Mouse (Mus musculus): ENCODE measurements around the gene Sp110. TPM values are rescaled to one million over a fixed set of nuclear protein-coding genes. Genes with fewer than 3 reads are reported as not detected.
"Not testable (repeated sequence)": the region's sequence is repeated elsewhere in the genome, so short reads cannot be mapped to it uniquely, and the experiment has no call there.

The Sp110 gene
- polyA plus RNA-seq, 1 experiment from 2014 or later, result 1.1 TPM

GRCm38 (mm10) chr1:85604341-85604740, 5.7 kb upstream of the Sp110 start:
- ATAC-seq (ENCODE audit: low FRiP score, low TSS enrichment); H3K36me3 ChIP-seq (ENCODE audit: control insufficient read depth, insufficient read depth, low read length); H3K27ac ChIP-seq (ENCODE audit: low read depth, low read length); H3K9me3 ChIP-seq (ENCODE audit: control insufficient read depth, low read length); H3K4me1 ChIP-seq (ENCODE audit: control insufficient read depth, insufficient read depth, low read length); H3K27me3 ChIP-seq (ENCODE audit: control insufficient read depth, insufficient read depth, low read length); H3K9ac ChIP-seq (ENCODE audit: low read depth, low read length); H3K4me3 ChIP-seq (ENCODE audit: low read length); H3K4me2 ChIP-seq (replicated peaks; ENCODE audit: low read depth, low read length): not testable (repeated sequence)
- no CpG with 5 or more reads among the region's 1 CpGs for WGBS

DNA sequence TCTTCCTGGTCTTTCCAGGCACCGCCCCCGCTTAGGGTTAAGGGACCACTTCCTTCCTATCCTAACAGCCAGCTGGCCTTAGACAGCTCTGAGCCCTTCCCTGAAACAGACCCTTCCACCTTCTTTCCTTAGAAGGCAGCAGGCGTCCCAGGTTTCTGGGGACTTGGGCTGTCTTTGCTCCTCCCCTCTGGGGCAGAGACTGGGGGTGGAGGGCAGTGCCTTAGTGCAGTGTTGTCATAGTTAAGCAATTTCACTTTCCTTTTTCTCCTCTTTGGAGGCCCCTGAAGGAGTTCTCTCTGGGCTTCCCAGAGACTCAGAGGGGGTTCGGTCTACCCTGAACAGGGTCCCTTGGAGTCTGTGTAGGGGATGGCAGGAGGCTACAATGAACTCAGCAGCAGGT, 2.2 kb upstream of the Sp110 start:
- not testable (repeated sequence) for H3K4me1 ChIP-seq (ENCODE audit: control insufficient read depth, insufficient read depth, low read length); H3K9ac ChIP-seq (ENCODE audit: low read depth, low read length); H3K4me2 ChIP-seq (replicated peaks; ENCODE audit: low read depth, low read length); H3K27me3 ChIP-seq (ENCODE audit: control insufficient read depth, insufficient read depth, low read length); H3K27ac ChIP-seq (ENCODE audit: low read depth, low read length); H3K4me3 ChIP-seq (ENCODE audit: low read length); ATAC-seq (ENCODE audit: low FRiP score, low TSS enrichment); H3K9me3 ChIP-seq (ENCODE audit: control insufficient read depth, low read length); H3K36me3 ChIP-seq (ENCODE audit: control insufficient read depth, insufficient read depth, low read length)
- 67% methylated on average over 4 of the region's 4 CpGs for WGBS

- not testable (repeated sequence) for H3K4me2 ChIP-seq (replicated peaks; ENCODE audit: low read depth, low read length); H3K27me3 ChIP-seq (ENCODE audit: control insufficient read depth, insufficient read depth, low read length); H3K9ac ChIP-seq (ENCODE audit: low read depth, low read length); ATAC-seq (ENCODE audit: low FRiP score, low TSS enrichment); H3K36me3 ChIP-seq (ENCODE audit: control insufficient read depth, insufficient read depth, low read length); H3K27ac ChIP-seq (ENCODE audit: low read depth, low read length); H3K4me3 ChIP-seq (ENCODE audit: low read length); H3K4me1 ChIP-seq (ENCODE audit: control insufficient read depth, insufficient read depth, low read length); H3K9me3 ChIP-seq (ENCODE audit: control insufficient read depth, low read length)
- no CpG with 5 or more reads among the region's 5 CpGs for WGBS
These were observed 1.5 kb upstream of the Sp110 start, which contains the start of gene Sp140 for GRCm38 (mm10) chr1:85600078-85600477. Gene Sp140 (plus strand): TSS chr1:85600378.

- not testable (repeated sequence) for H3K4me2 ChIP-seq (replicated peaks; ENCODE audit: low read depth, low read length); H3K9me3 ChIP-seq (ENCODE audit: control insufficient read depth, low read length); H3K9ac ChIP-seq (ENCODE audit: low read depth, low read length); ATAC-seq (ENCODE audit: low FRiP score, low TSS enrichment); H3K4me1 ChIP-seq (ENCODE audit: control insufficient read depth, insufficient read depth, low read length); H3K27ac ChIP-seq (ENCODE audit: low read depth, low read length); H3K27me3 ChIP-seq (ENCODE audit: control insufficient read depth, insufficient read depth, low read length); H3K36me3 ChIP-seq (ENCODE audit: control insufficient read depth, insufficient read depth, low read length); H3K4me3 ChIP-seq (ENCODE audit: low read length)
- 84% methylated on average over 8 of the region's 8 CpGs for WGBS
These were observed 6.1 kb downstream of the Sp110 start for GRCm38 (mm10) chr1:85592526-85592925.

DNA sequence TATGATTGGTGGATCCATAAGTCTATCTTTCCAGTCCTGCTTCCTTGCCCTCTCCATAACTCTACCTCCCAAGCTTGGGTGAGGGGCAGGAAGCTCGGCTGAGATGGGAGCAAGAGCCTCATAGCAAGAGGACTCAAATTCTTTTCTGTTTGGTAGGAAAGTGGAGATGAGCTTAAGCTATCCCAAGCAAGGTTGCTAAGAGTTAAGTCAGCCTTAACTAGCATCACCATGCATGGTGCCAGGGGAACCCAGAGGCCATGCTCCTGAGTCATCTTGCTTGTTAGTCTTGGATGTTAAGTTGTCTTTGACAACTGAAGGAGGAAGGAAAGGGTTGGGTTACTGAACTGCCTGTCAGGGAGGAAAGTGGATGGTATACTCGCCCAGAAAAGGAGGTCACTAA, 9.9 kb downstream of the Sp110 start:
- H3K4me2 ChIP-seq (replicated peaks; ENCODE audit: low read depth, low read length); H3K9me3 ChIP-seq (ENCODE audit: control insufficient read depth, low read length); H3K4me1 ChIP-seq (ENCODE audit: control insufficient read depth, insufficient read depth, low read length); H3K27me3 ChIP-seq (ENCODE audit: control insufficient read depth, insufficient read depth, low read length); H3K36me3 ChIP-seq (ENCODE audit: control insufficient read depth, insufficient read depth, low read length); H3K4me3 ChIP-seq (ENCODE audit: low read length); ATAC-seq (ENCODE audit: low FRiP score, low TSS enrichment); H3K9ac ChIP-seq (ENCODE audit: low read depth, low read length); H3K27ac ChIP-seq (ENCODE audit: low read depth, low read length): not testable (repeated sequence)
- WGBS, result 80% methylated on average over 1 of the region's 2 CpGs

GRCm38 (mm10) chr1:85581518-85581917, 17.1 kb downstream of the Sp110 start:
- H3K9me3 ChIP-seq (ENCODE audit: control insufficient read depth, low read length); H3K4me1 ChIP-seq (ENCODE audit: control insufficient read depth, insufficient read depth, low read length); ATAC-seq (ENCODE audit: low FRiP score, low TSS enrichment); H3K4me3 ChIP-seq (ENCODE audit: low read length); H3K9ac ChIP-seq (ENCODE audit: low read depth, low read length); H3K27me3 ChIP-seq (ENCODE audit: control insufficient read depth, insufficient read depth, low read length); H3K36me3 ChIP-seq (ENCODE audit: control insufficient read depth, insufficient read depth, low read length); H3K27ac ChIP-seq (ENCODE audit: low read depth, low read length); H3K4me2 ChIP-seq (replicated peaks; ENCODE audit: low read depth, low read length): not testable (repeated sequence)
- 24% methylated on average over 5 of the region's 5 CpGs for WGBS

DNA sequence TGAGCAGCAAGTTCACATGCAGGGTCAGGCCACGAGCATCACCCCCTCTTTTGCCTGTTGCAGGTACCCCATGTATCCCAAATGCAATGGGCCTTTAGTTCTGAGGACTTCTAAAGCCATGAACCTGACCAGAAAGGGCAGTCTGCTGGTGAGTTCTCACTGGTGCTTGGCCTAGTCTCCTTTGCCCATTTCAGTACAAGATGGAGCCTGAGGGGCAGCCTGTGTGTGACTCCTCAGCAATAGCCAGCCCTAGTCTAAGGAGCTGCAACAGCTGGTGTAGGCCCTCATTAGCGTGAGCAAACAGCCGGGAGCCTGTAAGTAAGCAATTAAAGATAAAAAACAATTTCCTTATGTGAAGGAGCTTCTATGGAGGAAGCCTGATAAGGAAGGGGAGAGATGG, 18.0 kb downstream of the Sp110 start:
- 65% methylated on average over 3 of the region's 3 CpGs for WGBS
- H3K4me1 ChIP-seq (ENCODE audit: control insufficient read depth, insufficient read depth, low read length); H3K4me2 ChIP-seq (replicated peaks; ENCODE audit: low read depth, low read length); H3K9ac ChIP-seq (ENCODE audit: low read depth, low read length); H3K9me3 ChIP-seq (ENCODE audit: control insufficient read depth, low read length); H3K36me3 ChIP-seq (ENCODE audit: control insufficient read depth, insufficient read depth, low read length); H3K27me3 ChIP-seq (ENCODE audit: control insufficient read depth, insufficient read depth, low read length); ATAC-seq (ENCODE audit: low FRiP score, low TSS enrichment); H3K27ac ChIP-seq (ENCODE audit: low read depth, low read length); H3K4me3 ChIP-seq (ENCODE audit: low read length): not testable (repeated sequence)

DNA sequence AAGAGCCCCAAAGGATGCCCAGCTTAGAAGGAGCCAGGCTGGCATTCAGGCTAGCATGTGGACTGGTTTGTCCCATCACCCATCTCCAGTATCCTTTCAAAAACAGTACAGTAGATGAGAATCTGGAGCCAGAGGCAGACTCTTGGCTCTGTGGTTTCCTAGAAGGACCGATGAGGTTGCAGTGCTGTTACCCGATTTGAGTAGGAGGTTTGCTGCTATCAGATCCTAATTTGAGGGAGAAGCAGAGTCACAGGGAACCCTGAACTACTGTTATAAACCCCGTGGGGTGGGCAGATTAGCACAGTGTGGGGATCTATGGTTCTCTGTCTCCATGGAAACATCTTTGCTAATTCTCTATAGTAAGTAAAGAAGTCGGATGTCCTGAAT, 18.5 kb downstream of the Sp110 start:
- not testable (repeated sequence) for H3K9ac ChIP-seq (ENCODE audit: low read depth, low read length); H3K27ac ChIP-seq (ENCODE audit: low read depth, low read length); H3K36me3 ChIP-seq (ENCODE audit: control insufficient read depth, insufficient read depth, low read length); H3K4me1 ChIP-seq (ENCODE audit: control insufficient read depth, insufficient read depth, low read length); H3K4me2 ChIP-seq (replicated peaks; ENCODE audit: low read depth, low read length); H3K4me3 ChIP-seq (ENCODE audit: low read length); H3K27me3 ChIP-seq (ENCODE audit: control insufficient read depth, insufficient read depth, low read length); H3K9me3 ChIP-seq (ENCODE audit: control insufficient read depth, low read length); ATAC-seq (ENCODE audit: low FRiP score, low TSS enrichment)
- WGBS, result 67% methylated on average over 2 of the region's 4 CpGs

DNA sequence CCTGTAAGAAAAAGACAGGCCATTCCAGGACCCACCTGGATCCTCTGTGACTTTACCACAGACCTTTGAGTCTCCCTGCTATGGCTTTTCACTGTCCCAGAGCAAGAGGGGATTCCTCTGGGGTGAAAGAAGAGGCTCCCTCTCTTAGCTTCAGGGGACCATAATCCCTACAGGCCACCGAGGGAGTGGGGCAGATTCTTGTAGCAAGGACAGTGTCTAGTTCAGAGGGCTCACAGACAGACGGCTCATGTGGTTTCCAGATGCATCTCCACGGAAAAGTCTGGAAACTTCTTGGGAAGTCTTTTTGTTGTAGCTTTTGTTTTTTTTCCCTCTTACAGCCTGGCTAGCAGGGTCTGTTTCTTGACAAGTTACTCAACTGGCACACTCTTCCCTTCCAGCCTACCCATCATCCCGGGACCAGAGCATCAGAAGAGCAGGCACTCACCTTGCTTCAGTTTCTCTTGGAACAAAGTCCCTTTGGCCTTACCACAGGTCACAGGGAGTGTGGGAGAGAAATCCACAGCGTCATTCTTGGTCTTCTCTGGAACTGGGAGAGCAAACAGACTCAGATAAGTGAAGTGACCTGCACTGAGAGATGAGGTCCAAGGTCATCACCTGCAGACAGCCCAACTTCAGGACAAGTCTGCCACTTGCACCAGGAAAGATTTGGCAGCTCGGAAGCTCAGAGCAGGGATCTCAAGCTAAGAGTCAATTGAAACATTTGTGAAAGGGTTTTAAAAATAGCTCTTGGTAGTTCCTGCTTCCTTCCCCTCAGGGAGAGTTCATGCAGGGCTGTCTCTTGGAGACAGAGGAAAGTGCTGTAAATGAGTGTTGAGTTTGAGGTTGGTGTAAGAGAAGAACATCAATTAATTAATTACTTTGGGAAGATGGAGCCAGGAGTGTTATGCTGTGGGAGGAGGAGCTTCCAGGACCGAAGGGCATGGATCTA, 19.1 kb downstream of the Sp110 start:
- not testable (repeated sequence) for ATAC-seq (ENCODE audit: low FRiP score, low TSS enrichment); H3K36me3 ChIP-seq (ENCODE audit: control insufficient read depth, insufficient read depth, low read length); H3K4me2 ChIP-seq (replicated peaks; ENCODE audit: low read depth, low read length); H3K27me3 ChIP-seq (ENCODE audit: control insufficient read depth, insufficient read depth, low read length); H3K9ac ChIP-seq (ENCODE audit: low read depth, low read length); H3K9me3 ChIP-seq (ENCODE audit: control insufficient read depth, low read length); H3K4me3 ChIP-seq (ENCODE audit: low read length); H3K27ac ChIP-seq (ENCODE audit: low read depth, low read length); H3K4me1 ChIP-seq (ENCODE audit: control insufficient read depth, insufficient read depth, low read length)
- 76% methylated on average over 6 of the region's 7 CpGs for WGBS
